9 mouse cellular contexts compared by ENCODE assay signal in genomic region chr7:98117012-98117660, GRCm38 (mm10). TPM values are rescaled to one million over a fixed set of nuclear protein-coding genes. Genes with fewer than 3 reads are reported as not detected.
A peak's percentile ranks its signal among the peaks of the same experiment; 100 is the strongest.
DNase-seq lines count a peak whose midpoint lies in the region; ATAC-seq and TF ChIP-seq lines count a peak whose summit lies in the region.
"Had no signal": no experiment of that assay in that cellular context is flagged by ENCODE, and none has a peak within 500 bp of the region (broad histone marks: within the 10 kb centered on the region; RNA-seq: fewer than 3 reads in every experiment).

No protein-coding gene starts in this region.

- no peak for TF ChIP-seq CTCF in cerebellum, adult 2 months (IDR thresholded peaks at IDR 0.05; ENCODE audit: borderline replicate concordance, insufficient read depth, low read depth, low read length)
- TF ChIP-seq CTCF in intestine, postnatal 0 days (IDR thresholded peaks at IDR 0.05; ENCODE audit: low read depth) = no peak

- H3K27me3 ChIP-seq in cerebellum, adult 2 months (ENCODE audit: control insufficient read depth, insufficient read depth, low read length) = no peaks in the 10 kb centered on the region
- H3K27me3 ChIP-seq in intestine, postnatal 0 days (replicated peaks; ENCODE audit: control insufficient read depth, insufficient read depth, low read length) = no peaks in the 10 kb centered on the region

- peak; percentile 60 to 64 for DNase-seq in cerebellum, adult 2 months
- DNase-seq in cerebellum, adult 8-10 months = no peak
- peak; percentile 97 for DNase-seq in 3T3-L1 (ENCODE audit: low read depth, low spot score)
- peak; percentile 72 for DNase-seq in ovary, postnatal 36 days (ENCODE audit: low spot score)
- no peak for DNase-seq in retina, embryonic 14.5 days (ENCODE audit: low spot score)
- no peak for DNase-seq in layer of hippocampus, adult 9-10 months (ENCODE audit: low spot score)

- WGBS in cerebellum, adult 2 months = 43% methylated on average over 11 of the region's 11 CpGs
- WGBS in intestine, postnatal 0 days = 24% methylated on average over 11 of the region's 11 CpGs

- no peak overlapping the region for H3K4me3 ChIP-seq in cerebellum, adult 2 months (replicated peaks; ENCODE audit: insufficient read depth, low read depth, low read length)
- H3K4me3 ChIP-seq in intestine, postnatal 0 days (ENCODE audit: low read depth, low read length) = no peak overlapping the region
- H3K4me3 ChIP-seq: embryonic facial prominence, embryonic 15.5 days had no signal

- peaks cover 18% of the 10 kb centered on the region for H3K4me1 ChIP-seq in cerebellum, adult 2 months (ENCODE audit: control insufficient read depth, insufficient read depth, low read length)
- H3K4me1 ChIP-seq in intestine, postnatal 0 days (replicated peaks; ENCODE audit: control insufficient read depth, insufficient read depth, low read length) = peaks cover 9% of the 10 kb centered on the region; the same call in 1 of the 2 replicates

- peak overlapping the region; percentile 40; the same call in 1 of the 2 replicates for H3K9ac ChIP-seq in intestine, postnatal 0 days (ENCODE audit: low read depth, low read length)
- H3K9ac ChIP-seq: embryonic facial prominence, embryonic 15.5 days had no signal

- ATAC-seq in common myeloid progenitor, adult 5-6 weeks (replicated peaks; ENCODE audit: low read depth, poor library complexity, severe bottlenecking) = 0 out of 2 replicates have a peak, but pooled peaks have one; percentile 19
- no peak for ATAC-seq in intestine, postnatal 0 days

- no peak for TF ChIP-seq POLR2A in cerebellum, adult 2 months (IDR thresholded peaks at IDR 0.05; ENCODE audit: borderline replicate concordance, insufficient read depth, low read length)

- no peaks in the 10 kb centered on the region for H3K9me3 ChIP-seq in intestine, postnatal 0 days (ENCODE audit: control insufficient read depth)
- H3K9me3 ChIP-seq: embryonic facial prominence, embryonic 15.5 days had no signal

- H3K27ac ChIP-seq in cerebellum, adult 2 months (ENCODE audit: insufficient read depth, low read length) = no peak overlapping the region
- H3K27ac ChIP-seq in intestine, postnatal 0 days (ENCODE audit: low read depth, low read length) = peak overlapping the region; percentile 81; the same call in 1 of the 2 replicates
- H3K27ac ChIP-seq: embryonic facial prominence, embryonic 15.5 days had no signal

- H3K36me3 ChIP-seq in intestine, postnatal 0 days (ENCODE audit: control insufficient read depth, insufficient read depth) = no peaks in the 10 kb centered on the region; the same call in 1 of the 2 replicates
- H3K36me3 ChIP-seq: embryonic facial prominence, embryonic 15.5 days had no signal

- peak overlapping the region; percentile 61 for H3K4me2 ChIP-seq in intestine, postnatal 0 days (replicated peaks; ENCODE audit: low read depth)
- H3K4me2 ChIP-seq: embryonic facial prominence, embryonic 15.5 days had no signal

RNA-seq across cellular contexts. Expression of gene Myo7a, which starts 2.2 kb away (rescaled TPM):
- 19.2 and 22.0 TPM in 2 replicates for polyA plus RNA-seq in cerebellum, adult 2 months (2012; rRNA removed)
- total RNA-seq in common myeloid progenitor, adult 5-6 weeks (2017) = 7.4 and 7.5 TPM in 2 replicates
- 24.0 and 25.0 TPM in 2 replicates for polyA plus RNA-seq in intestine, postnatal 0 days (2015; fragmentation: Nextera tagmentation; extraction: Ambion mirVana)

RNA-seq across cellular contexts. Expression of gene Omp, which starts 28.2 kb away (rescaled TPM):
- polyA plus RNA-seq in cerebellum, adult 2 months (2012; rRNA removed) = 0.57 and 0.60 TPM in 2 replicates
- 0.23 TPM in 1 of 2 replicates, not detected in the other for total RNA-seq in common myeloid progenitor, adult 5-6 weeks (2017)
- 0.10 and 0.26 TPM in 2 replicates for polyA plus RNA-seq in intestine, postnatal 0 days (2015; fragmentation: Nextera tagmentation; extraction: Ambion mirVana)

Comparison
In these comparisons a context has a peak if more than half of its experiments do, and no peak if none do; other contexts are left out.
1. DNase-seq: peak in cerebellum, adult 2 months (2 of 2), 3T3-L1 (single experiment) and ovary, postnatal 36 days (single experiment); none in cerebellum, adult 8-10 months (single experiment), retina, embryonic 14.5 days (single experiment) and layer of hippocampus, adult 9-10 months (single experiment).